Mouse (Mus musculus): ENCODE results near the gene Depdc5.
A peak's percentile ranks its signal among the peaks of the same experiment; 100 is the strongest.
"Not testable (repeated sequence)": the region's sequence is repeated elsewhere in the genome, so short reads cannot be mapped to it uniquely, and the experiment has no call there.

Depdc5 gene

DNA sequence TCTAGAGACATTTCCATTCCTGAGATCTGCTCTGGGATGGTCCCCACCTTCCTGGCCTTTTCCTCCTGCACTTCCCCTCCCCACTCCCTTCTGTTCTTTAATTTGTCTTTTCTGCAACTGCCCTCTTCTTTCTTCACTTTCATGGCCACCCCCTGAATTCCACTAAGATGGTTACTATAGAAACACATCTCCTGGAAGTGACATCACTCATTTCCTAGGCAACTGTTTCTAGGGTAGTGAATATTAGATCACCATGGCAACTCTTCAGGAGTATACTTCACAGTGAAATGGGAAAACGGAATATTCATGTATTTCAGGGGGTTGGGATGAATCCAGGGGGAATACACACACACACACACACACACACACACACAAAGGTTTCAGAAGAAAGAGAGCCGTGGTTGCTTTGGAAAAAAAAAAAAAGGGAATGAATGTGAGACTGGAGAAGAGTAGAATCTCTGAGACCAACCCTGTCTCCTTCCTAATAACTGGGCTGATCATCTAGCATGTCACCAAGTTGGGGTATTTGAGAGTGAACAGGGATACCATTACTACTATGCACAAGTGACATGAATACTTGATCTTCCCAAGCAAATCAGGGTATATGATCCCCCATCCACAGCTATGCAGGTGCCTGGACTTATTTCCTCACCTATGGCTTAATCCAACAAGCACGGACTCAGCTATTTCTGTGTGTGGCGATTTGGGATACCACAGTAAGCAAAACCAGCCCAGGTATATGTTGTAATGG is 167.1 kb downstream of the Depdc5 start:
- peak; percentile 89 for DNase-seq (ENCODE audit: low read depth, low spot score)

DNA sequence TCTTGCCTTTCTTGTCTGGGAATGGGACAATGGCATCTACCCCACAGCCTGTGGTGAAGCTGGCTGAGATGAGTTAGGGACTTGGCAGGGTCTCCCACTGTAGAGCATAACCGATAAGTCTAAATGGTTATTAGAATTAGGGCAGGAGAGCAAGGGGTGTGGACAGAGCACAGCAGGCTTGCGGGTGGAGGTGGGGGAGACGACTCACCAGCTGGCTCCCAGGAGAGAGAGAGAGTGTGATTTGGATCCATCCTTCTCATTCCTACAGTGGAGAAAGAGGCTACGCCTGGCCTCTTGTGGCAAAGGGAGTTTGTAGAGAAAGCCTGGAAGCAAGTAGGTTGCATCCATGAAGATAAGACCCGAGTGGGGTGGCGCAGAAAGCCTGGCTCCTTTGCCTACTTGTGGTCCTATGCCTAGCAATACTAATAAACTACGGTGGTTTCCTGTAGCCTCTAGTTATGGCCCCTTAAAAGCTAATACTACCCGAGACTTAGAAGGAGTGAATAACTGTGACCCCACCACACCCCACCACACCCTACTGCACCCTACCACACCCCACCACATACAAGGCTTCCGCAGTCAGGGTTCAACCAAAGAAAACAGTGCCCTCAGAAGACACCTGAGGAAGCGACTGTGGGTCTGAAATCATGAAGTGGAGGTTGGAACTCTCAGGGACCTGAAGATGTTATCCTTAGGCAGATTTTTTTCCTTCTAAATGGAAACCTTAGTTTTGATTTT is 168.7 kb downstream of the Depdc5 start:
- no peak for DNase-seq (ENCODE audit: low read depth, low spot score)

DNA sequence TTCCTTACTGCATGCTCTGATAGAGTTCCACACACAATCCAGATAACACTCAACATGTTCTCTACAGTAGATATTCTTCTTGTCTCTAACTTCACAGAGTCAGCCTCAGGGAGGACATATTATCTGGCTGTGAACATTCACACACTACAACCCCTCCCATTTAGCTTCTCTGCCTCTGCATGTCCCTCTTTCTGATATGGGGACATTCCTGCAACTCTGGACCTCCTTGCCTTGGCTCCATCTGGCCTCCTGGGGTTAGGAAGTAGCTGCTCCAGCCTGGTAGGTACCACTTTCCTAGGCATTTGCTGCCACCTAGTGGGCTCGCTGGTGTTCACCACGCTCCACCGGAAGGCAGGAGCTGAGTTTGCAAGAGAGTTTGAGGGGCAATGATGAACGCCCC is 169.6 kb downstream of the Depdc5 start:
- DNase-seq (ENCODE audit: low read depth, low spot score): peak; percentile 92

- not testable (repeated sequence) for DNase-seq (ENCODE audit: low read depth, low spot score)
Observed at GRCm38 (mm10) chr5:33033633-33034032, 170.1 kb downstream of the Depdc5 start.

DNA sequence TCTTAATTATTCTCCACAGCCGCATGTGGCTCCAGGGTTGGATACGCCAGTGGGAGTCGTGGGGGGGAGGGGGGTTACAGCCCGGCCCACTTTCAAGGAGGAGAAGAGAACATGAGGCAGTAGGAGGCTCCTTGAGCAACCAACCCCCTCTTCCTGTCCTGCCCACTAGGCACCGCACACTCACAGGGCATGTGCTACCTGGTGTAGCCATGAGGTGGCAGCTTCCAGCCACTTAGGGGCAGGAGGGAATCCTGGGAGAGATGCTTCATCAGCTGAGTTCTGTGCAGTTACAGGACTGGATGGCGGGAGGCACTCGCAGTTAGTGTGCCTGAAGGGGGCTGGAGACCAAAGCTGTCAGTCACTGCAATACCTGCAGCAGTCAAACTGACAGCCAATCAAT is 170.6 kb downstream of the Depdc5 start:
- DNase-seq (ENCODE audit: low read depth, low spot score): no peak

- DNase-seq (ENCODE audit: low read depth, low spot score): no peak
Observed at GRCm38 (mm10) chr5:33034916-33035315, 171.4 kb downstream of the Depdc5 start.

DNA sequence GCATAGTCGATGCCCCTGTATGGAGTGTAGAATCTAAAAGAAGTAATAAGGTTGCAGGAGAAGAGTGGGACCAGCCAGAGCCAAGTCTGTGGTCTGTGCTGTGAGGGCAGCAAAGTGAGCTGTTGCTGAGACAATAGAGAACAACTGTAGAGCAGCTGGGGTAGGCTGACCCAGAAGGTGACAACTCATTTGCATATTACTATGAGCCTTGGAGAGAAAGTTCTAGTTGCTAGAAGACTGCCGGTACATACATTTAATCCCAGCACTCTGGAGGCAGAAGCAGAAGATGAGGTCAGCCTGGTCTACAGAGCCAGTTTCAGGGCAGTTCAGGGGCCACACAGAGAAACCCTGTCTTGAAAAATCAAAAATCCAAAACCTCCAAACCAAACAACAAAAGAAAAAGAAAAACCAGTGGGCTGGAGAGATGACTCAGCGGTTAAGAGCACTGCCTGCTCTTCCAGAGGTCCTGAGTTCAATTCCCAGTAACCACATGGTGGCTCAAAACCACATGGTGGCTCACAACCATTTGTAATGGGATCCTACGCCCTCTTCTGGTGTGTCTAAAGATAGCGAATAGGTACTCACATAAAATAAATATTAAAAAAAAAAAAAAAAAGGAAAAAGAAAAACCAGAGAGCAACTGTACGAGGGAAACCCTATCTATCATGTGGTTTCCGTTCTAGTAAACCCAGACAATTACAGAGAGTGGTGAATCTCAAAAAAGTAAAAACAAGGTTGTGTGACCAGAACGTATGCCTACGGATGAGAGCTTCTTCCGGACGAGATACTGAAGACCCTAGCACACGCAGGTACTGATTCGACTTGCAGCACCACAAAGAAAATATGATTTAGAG is 175.4 kb downstream of the Depdc5 start:
- DNase-seq (ENCODE audit: low read depth, low spot score): no peak

DNA sequence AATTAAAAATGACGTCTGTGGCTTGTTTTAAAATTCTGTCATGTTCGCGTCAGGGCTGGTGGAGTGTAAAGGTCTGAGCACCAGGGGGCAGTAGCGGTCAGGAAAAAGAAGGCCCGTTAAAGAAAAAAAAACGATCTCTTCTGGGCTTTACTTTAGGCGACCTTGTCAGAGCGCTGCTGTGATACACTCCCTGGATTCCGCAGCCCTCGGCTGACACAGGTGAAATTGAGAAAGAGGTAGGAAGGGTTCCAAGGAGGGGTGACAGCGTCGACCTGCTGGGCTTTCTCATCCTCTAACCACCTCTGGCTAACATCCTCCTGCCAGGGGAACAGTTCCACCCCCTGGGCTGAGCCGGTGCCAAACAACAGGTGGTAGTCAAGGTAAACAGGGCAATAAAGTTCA is 176.0 kb downstream of the Depdc5 start:
- DNase-seq (ENCODE audit: low read depth, low spot score): peak; percentile 71

GRCm38 (mm10) chr5:33040735-33041134 is 177.2 kb downstream of the Depdc5 start:
- not testable (repeated sequence) for DNase-seq (ENCODE audit: low read depth, low spot score)

GRCm38 (mm10) chr5:33043397-33043796 is 179.9 kb downstream of the Depdc5 start:
- DNase-seq (ENCODE audit: low read depth, low spot score): no peak

All from brain, adult 2 months (tissue).